Mouse (Mus musculus) erythroid progenitor cell, adult 5-6 weeks (primary cell): ENCODE results near the gene Csad. TPM values are rescaled to one million over a fixed set of nuclear protein-coding genes. Genes with fewer than 3 reads are reported as not detected.
"Not testable (repeated sequence)": the region's sequence is repeated elsewhere in the genome, so short reads cannot be mapped to it uniquely, and the experiment has no call there.

Experiments
- ATAC-seq: replicated peaks from 2 replicates; pipeline ENCODE4 v1.8.0; 2016; ENCODE audit warnings: moderate number of reproducible peaks, mild to moderate bottlenecking, moderate TSS enrichment, inconsistent platforms; ENCODE audit not compliant: poor library complexity, low FRiP score, severe bottlenecking
- total RNA-seq, 2 experiments: library from RNA; stranded (forward) in 1 of 2; stranded (reverse) in 1 of 2; fragments of 150-400 nt in 1 of 2; fragments of 186-747, 209-891 nt in 1 of 2; gene quantifications; 2 replicates each; pipeline versions ENCODE4 v1.2.3 to v1.2.4; 2015 to 2017; ENCODE audit warnings: low replicate concordance in 2 of 2

Gene Csad
- total RNA-seq, 2 experiments from 2014 or later: 23.9 to 27.2 TPM

DNA sequence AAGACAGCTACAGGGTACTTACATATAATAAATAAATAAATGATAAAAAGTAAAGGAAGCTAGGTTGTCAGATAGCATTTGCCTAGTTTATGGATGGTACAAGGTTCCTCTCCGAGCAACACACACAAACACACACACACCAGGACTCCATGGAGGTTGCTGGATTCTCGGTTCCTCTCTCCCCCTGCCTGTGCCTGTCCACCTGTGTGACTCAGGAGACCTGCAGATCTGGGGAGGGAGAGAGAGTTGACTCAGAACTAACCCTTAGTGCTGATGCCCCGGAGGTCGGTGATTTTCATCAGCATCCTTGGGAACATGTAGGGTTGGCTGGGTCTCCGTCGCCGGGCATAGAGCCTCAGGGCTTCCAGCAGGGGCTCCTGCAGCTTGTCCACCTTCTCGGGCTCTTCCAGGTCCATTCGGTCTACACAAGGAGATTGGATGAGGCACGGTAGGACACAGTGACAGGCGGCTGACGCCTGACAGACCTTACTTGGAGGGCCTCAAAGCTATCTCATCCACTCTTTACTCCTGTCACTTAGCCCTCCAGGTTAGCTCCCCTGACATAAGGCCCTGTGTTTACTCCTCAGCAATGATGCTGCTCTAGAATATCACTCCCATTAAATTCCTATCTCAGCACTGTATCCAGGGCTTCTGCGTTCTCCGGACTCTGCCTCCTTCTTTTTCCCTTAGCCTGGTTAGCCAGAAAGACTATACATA is 34.2 kb upstream of the Csad start:
- no peak for ATAC-seq

DNA sequence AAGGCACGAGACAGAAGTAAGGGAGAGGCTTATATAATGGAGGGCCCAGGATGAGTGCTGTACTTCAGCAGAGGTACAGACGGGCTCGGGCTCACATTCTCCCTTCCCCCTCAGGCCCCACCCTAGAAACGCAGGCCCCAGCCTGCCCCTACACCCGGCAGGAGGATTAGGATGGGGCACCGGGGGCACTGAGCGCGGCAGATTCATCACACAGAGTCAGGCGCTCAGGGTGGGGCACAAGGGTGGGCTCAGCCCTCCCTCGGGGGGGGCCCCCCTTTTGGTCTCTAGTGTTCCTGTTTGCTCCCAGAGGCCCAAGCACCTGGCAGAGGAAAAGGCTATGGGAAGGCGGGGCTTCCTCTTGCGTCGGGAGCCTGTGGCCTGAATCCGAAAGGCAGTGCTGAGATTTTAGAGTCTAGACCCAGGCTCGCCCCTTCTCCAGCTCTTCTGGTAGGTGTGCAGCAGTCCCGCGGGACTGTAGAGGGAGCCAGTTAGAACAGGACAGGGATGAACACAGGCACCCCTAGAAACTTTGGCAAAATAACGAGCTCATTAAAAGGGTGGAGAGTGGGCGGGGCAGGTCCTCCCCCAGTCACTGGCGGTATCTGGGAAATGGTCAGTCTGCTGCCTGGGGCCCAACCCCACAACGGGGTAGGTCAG is 31.0 kb upstream of the Csad start:
- ATAC-seq: no peak

GRCm38 (mm10) chr15:102233896-102234295 is 29.4 kb upstream of the Csad start:
- ATAC-seq: no peak

- no peak for ATAC-seq
Observed at GRCm38 (mm10) chr15:102232764-102233163, 28.2 kb upstream of the Csad start.

DNA sequence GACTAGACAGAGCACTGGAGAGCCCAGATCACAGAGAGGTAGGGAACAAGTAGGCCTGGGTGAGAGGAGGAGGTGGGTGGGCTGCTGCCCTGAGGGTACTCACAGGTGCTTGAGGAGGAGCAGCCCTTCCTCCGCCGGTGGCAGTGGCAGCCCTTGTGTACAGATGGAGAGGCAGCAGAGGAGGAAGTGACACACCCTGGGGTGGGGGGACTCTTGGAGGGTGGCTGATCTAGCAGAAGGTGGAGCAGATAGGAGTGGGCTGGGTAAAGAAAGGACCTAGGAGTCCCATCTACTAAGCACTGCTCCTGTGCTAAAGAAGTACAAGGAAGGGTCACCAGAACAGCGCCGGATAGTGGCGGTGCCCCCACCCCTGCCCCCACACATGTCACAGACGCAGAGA is 27.2 kb upstream of the Csad start, which contains the start of gene Itgb7:
Gene Itgb7 (minus strand): TSS at position 197 of the 400 bp plus-strand sequence.
- ATAC-seq: peak; percentile 82

DNA sequence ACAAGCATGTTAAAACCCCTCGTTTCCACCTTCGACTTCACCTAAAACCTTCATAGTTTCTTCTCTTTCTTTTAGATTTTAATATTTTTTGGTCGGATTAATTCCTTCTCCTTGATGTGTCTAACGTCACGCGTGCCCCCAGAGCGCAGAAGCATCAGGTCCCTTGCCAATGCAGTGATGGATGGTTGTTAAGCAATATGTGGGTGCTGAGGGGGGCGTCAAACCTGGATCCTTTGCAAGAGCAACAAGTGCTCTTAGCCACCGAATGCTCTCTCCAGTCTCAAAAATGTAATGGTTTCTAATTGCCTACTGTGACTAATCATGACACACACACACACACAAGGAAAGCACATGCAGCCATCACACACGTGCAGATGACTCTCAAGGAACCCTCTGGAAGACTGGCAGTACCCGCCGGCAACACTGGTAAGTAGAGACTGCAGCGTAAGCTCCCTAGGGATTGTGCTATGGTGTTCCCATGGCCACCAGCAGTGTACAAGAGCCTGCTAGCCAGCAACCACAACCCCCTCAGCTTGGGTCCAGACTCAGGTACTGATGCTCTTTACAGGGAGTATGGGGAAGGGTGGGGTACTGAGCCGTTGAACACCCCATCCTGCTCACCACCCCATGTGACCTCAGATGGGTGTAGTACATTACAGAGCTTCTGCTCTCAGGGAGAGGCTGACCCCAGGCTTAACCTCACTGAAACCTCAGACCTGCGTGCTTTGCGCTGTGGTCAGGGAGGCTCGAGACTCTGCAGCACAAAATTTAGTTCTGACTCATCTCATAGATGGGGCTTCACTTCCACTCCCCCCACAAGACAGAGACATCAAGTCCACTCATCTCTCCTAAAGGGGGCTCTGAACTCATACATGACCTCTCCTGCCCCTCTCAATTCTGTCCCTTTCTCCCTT is 26.1 kb upstream of the Csad start:
- no peak for ATAC-seq

DNA sequence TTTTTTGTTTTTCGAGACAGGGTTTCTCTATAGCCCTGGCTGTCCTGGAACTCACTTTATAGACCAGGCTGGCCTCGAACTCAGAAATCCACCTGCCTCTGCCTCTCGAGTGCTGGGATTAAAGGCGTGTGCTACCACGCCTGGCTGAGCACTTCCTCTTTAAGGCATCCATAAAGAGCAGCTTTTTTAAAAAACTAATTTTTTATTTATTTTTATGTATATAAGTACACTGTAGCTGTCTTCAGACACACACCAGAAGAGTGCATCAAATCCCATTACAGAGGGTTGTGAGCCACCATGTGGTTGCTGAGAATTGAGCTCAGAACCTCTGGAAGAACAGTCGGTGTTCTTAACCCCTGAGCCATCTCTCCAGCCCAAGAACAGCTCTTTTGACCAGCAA is 21.1 kb upstream of the Csad start:
- ATAC-seq: not testable (repeated sequence)

GRCm38 (mm10) chr15:102224992-102225617 is 20.6 kb upstream of the Csad start:
- ATAC-seq: peak; percentile 73

GRCm38 (mm10) chr15:102224186-102224991 is 19.9 kb upstream of the Csad start:
- peak; percentile 69 for ATAC-seq

- ATAC-seq: no peak
Observed at GRCm38 (mm10) chr15:102222386-102222785, 17.9 kb upstream of the Csad start.

DNA sequence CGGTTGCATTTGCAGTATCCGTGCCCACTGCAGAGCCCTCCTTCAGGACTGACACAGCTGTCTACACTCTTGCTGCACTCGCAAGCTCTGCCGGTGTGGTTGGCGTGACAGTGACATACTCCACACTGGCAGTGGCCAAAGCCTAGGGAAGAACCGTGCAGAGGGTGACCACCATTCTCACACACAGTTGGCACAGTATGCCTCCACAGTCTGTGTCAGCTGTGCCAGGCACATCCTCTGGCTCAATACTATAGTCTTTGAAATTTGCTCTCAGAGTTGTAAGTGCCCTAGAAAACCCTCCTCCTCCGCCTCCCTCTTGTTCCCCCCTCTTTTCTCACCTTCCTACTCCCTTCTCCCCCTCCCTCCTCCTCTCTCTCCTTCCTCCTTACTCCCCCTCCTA is 12.8 kb upstream of the Csad start:
- no peak for ATAC-seq

DNA sequence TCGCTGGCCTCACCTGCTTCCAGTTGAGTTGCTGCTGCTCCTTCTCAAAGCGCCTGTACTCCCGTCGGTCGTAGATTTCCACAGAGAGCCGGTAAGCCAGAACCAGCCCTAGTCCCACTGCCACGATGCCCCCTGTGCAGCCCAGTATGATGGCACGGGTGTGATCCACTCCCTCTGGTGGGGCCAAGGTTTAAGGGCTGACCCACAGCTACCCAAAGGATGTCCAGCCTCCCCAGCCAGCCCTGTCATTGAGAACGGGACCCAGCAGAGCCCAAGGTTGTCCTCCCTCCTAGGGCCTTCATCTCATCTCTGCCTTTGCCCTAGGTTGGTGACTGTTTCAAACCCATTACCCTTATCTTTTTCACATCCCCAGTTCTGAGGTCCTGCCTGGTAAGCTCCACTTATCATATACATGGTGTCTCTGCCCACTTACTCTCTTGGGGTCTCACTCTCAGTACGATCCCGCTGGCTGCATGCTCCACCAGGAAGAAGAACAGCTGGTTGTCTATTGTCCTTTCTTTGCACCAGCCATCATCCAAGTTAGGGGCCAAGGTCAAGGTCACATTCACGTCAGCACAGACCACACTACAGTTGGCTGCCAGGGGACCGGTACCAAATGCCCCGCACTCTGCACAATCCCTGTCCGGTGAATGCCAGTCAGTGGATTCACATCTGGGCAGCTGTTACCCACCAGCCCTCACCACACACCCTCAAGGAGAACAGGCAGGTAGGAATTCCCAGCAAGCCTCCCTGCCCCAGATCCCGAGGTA is 12.1 kb upstream of the Csad start:
- no peak for ATAC-seq

DNA sequence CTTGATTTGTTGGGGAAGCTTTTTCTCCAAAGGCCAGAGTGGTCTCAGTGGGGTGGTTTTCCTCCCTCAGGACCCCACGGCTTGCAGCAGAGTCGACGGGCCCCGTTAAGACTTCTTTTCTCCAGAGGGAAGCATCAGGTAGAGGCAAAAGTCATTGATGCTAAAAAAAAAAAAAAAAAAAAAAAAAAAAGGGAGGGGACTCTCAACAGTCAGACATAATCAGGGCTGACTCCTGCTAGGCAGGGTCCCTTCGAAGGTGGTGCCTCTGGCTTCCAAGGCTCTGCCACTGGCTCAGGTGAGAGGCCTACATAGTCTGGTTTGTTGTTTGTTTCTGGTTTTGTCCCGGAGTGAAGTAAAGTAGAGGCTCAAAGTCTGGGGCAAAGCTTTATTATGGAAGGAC is 11.1 kb upstream of the Csad start:
- no peak for ATAC-seq

DNA sequence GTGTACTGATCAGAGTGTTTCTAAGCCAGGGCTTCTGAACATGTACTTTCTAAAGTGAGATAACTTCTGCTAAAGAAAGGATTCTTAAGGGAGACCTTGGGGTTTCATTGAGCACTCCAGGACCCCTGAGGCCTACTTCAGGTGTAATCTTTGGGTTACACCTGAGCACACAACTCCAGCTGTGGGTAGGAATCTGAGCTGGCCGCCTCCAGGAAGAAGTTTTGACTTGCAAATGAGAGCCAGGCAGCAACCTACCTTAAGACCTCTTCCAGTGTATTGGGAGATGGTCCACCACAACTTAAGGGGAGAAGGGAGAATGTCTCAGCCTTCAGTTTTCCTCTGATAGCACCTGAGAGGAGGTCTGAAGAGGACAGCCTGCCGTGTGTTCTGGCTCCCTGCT is 9.6 kb upstream of the Csad start:
- no peak for ATAC-seq

DNA sequence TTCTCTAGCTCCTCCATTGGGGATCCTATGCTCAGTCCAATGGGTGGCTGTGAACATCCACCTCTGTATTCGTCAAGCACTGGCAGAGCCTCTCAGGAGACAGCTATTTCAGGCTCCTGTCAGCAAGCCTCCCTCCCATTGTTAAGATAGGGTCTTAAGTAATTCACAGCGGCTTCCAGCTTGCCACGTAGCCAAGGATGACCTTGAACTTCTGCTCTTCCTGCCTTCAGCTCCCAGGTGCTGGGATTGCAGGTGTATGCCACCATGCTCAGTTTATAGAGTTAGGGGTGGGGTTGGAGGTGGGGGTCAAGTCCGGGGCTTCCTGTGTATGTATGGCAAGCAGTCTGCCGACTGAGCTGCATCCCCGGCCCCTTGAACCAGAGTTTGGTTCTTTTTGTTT is 7.4 kb upstream of the Csad start:
- ATAC-seq: no peak

GRCm38 (mm10) chr15:102210816-102211215 is 6.3 kb upstream of the Csad start:
- no peak for ATAC-seq

DNA sequence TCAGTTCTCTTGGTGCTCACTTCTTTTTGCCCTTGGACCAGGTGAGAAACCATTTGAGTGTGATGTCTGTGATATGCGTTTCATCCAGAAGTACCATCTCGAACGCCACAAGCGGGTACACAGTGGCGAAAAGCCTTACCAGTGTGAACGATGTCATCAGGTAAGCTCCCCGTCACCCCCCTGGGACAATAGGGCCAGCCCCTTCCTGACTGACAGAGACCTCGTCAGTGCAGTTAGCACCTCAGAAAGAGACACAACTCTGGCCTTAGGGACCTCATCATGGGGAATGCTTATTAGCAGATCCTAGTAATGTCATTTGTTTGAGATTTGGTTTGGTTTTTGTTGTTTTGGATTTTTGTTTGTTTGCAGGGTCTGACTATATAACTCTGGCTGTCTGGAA is 4.6 kb upstream of the Csad start:
- no peak for ATAC-seq

DNA sequence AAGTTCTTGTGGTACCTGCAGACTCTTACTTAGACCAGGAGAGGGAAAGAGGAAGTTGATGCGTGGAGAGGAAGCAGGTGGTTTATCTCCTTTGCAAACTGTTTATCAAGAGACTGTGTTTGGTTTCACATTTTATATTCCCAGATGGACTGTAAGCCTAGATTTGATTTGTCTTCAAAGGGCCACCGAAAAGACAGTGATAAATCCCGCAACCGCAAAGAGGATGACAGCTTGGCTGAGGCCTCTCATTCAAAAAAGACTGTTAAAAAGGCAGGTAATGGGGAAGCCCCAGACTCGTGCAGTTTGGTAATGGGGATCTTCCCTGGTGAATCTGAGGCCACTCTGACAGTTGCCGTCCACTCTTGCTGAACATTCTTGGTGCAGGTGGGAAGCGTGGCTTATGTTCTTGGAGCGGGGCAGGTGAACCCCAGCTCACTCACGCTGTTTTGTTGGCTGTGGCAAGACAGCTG is 3.6 kb upstream of the Csad start:
- no peak for ATAC-seq
